Mouse (Mus musculus): Measurements from ENCODE around the gene Anapc11.

The Anapc11 gene

DNA sequence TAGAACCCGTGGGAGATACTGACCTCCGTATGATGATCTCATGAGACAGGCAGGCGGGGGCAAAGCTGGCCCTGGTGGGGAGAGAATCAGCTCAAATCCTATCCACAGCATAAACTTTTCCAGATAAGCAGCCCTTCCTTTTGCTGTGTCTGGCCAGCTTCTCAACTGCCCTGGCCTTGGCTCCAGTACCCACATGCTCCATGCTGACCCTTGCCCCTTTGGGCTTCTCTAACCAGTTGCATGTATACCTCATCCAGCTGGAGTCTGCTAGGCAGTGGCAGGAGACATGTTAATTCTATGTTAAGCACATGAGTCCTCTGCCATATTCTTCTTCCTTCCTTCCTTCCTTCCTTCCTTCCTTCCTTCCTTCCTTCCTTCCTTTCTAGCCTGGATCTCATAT, 56.5 kb downstream of the Anapc11 start:
- no peak for DNase-seq (ENCODE audit: low read depth, low spot score)

GRCm38 (mm10) chr11:120657301-120657700, 59.1 kb downstream of the Anapc11 start:
- DNase-seq (ENCODE audit: low read depth, low spot score) = no peak
